ENCODE assay signal across 8 mouse cellular contexts in genomic region chr4:135898380-135899049, GRCm38 (mm10). TPM values are rescaled to one million over a fixed set of nuclear protein-coding genes. Genes with fewer than 3 reads are reported as not detected.
A peak's percentile ranks its signal among the peaks of the same experiment; 100 is the strongest.
DNase-seq lines count a peak whose midpoint lies in the region; ATAC-seq and TF ChIP-seq lines count a peak whose summit lies in the region.

No protein-coding gene starts in this region.

- no peak for TF ChIP-seq POLR2A in limb, embryonic 14.5 days (IDR thresholded peaks at IDR 0.05; ENCODE audit: borderline replicate concordance, extremely low read depth, insufficient read depth, insufficient read length)

- WGBS in limb, embryonic 14.5 days, result 64% methylated on average over 8 of the region's 9 CpGs
- WGBS in limb, embryonic 10.5 days, result 78% methylated on average over 9 of the region's 9 CpGs
- WGBS in heart, embryonic 12.5 days, result 24% methylated on average over 9 of the region's 9 CpGs

- no peaks in the 10 kb centered on the region for H3K36me3 ChIP-seq in limb, embryonic 14.5 days (ENCODE audit: control insufficient read depth, insufficient read depth, low read length)
- H3K36me3 ChIP-seq in limb, embryonic 10.5 days, result no peaks in the 10 kb centered on the region
- H3K36me3 ChIP-seq in heart, embryonic 12.5 days, result no peaks in the 10 kb centered on the region

- no peaks in the 10 kb centered on the region for H3K4me1 ChIP-seq in limb, embryonic 14.5 days (ENCODE audit: control insufficient read depth, insufficient read depth, low read length)
- H3K4me1 ChIP-seq in limb, embryonic 10.5 days, result peaks cover 6% of the 10 kb centered on the region; the same call in 1 of the 2 replicates
- H3K4me1 ChIP-seq in heart, embryonic 12.5 days (replicated peaks), result peaks cover 17% of the 10 kb centered on the region

- no peak for ATAC-seq in limb, embryonic 14.5 days (ENCODE audit: low FRiP score, low read depth)
- peak; percentile 82 for ATAC-seq in heart, embryonic 12.5 days (ENCODE audit: insufficient number of reproducible peaks, low FRiP score)

- H3K4me2 ChIP-seq in limb, embryonic 14.5 days (replicated peaks; ENCODE audit: low read depth, low read length, severe bottlenecking), result no peak overlapping the region
- peak overlapping the region; percentile 32; the same call in 1 of the 2 replicates for H3K4me2 ChIP-seq in heart, embryonic 12.5 days

- no peak overlapping the region for H3K4me3 ChIP-seq in limb, embryonic 14.5 days (replicated peaks; ENCODE audit: low read length)
- H3K4me3 ChIP-seq in limb, embryonic 10.5 days, result no peak overlapping the region
- no peak overlapping the region for H3K4me3 ChIP-seq in heart, embryonic 12.5 days

- H3K9ac ChIP-seq in limb, embryonic 14.5 days (ENCODE audit: low read depth, low read length, severe bottlenecking), result no peak overlapping the region
- 0 out of 2 replicates have a peak overlapping the region, but pooled peaks have one; percentile 36 for H3K9ac ChIP-seq in heart, embryonic 12.5 days

- DNase-seq in limb, embryonic 14.5 days (ENCODE audit: low spot score), result peak; percentile 35
- no peak for DNase-seq in limb, embryonic 10.5 days (ENCODE audit: low spot score)
- DNase-seq in lung, postnatal 4 days, result peak; percentile 71 to 74
- peak; percentile 65 for DNase-seq in thymus, postnatal 25 days
- DNase-seq in frontal cortex, adult 2 months (ENCODE audit: extremely low spot score in 1 of 2, low spot score in 1 of 2), result no peak
- no peak for DNase-seq in layer of hippocampus, adult 8-10 months (ENCODE audit: low spot score in 2 of 2)
- DNase-seq in gastrocnemius, adult 8-10 months (ENCODE audit: low spot score in 2 of 2), result no peak

- no peaks in the 10 kb centered on the region for H3K27me3 ChIP-seq in limb, embryonic 14.5 days (ENCODE audit: control insufficient read depth, insufficient read depth, low read length)
- H3K27me3 ChIP-seq in limb, embryonic 10.5 days (ENCODE audit: low read depth, poor library complexity, severe bottlenecking), result no peaks in the 10 kb centered on the region
- H3K27me3 ChIP-seq in heart, embryonic 12.5 days (replicated peaks), result no peaks in the 10 kb centered on the region; the same call in 1 of the 2 replicates

- H3K27ac ChIP-seq in limb, embryonic 14.5 days (replicated peaks; ENCODE audit: low read depth, low read length), result no peak overlapping the region
- H3K27ac ChIP-seq in limb, embryonic 10.5 days, result no peak overlapping the region
- peak overlapping the region; percentile 11 for H3K27ac ChIP-seq in heart, embryonic 12.5 days (ENCODE audit: poor library complexity, severe bottlenecking)

- no peaks in the 10 kb centered on the region for H3K9me3 ChIP-seq in limb, embryonic 14.5 days (ENCODE audit: control insufficient read depth, low read length)
- H3K9me3 ChIP-seq in limb, embryonic 10.5 days (replicated peaks), result 0 out of 2 replicates have a peak, but pooled peaks cover 2% of the 10 kb centered on the region
- H3K9me3 ChIP-seq in heart, embryonic 12.5 days (replicated peaks), result no peaks in the 10 kb centered on the region; the same call in 1 of the 2 replicates

RNA-seq across cellular contexts. Expression of gene Cnr2, which starts 3.3 kb away (rescaled TPM):
- polyA plus RNA-seq in limb, embryonic 14.5 days (2012; rRNA removed), result 0.70 TPM in 2 replicates
- 0.57 and 0.94 TPM in 2 replicates for polyA plus RNA-seq in limb, embryonic 14.5 days (2014; fragmentation: Nextera tagmentation; extraction: Ambion mirVana)
- polyA plus RNA-seq in limb, embryonic 10.5 days (2016; fragmentation: Nextera tagmentation; extraction: Ambion mirVana), result 0.38 and 0.53 TPM in 2 replicates
- 0.46 and 0.70 TPM in 2 replicates for polyA plus RNA-seq in heart, embryonic 12.5 days (2016; fragmentation: Nextera tagmentation; extraction: Ambion mirVana)
- polyA plus RNA-seq in frontal cortex, adult 2 months (2012; rRNA removed), result 0.11 and 0.14 TPM in 2 replicates
- under 1 TPM in 3 of 4 experiments, not detected in 1; 0.08 to 0.98 (median 0.92) TPM for total RNA-seq in layer of hippocampus, adult 8-10 months (2022)
- under 1 TPM in 3 of 4 experiments, not detected in 1; 0.05 to 0.11 (median 0.07) TPM for total RNA-seq in gastrocnemius, adult 8-10 months (2022)

RNA-seq across cellular contexts. Expression of gene Fuca1, which starts 22.0 kb away (rescaled TPM):
- 45.6 and 50.1 TPM in 2 replicates for polyA plus RNA-seq in limb, embryonic 14.5 days (2012; rRNA removed)
- polyA plus RNA-seq in limb, embryonic 14.5 days (2014; fragmentation: Nextera tagmentation; extraction: Ambion mirVana), result 80.8 and 92.8 TPM in 2 replicates
- polyA plus RNA-seq in limb, embryonic 10.5 days (2016; fragmentation: Nextera tagmentation; extraction: Ambion mirVana), result 42.5 and 52.3 TPM in 2 replicates
- polyA plus RNA-seq in heart, embryonic 12.5 days (2016; fragmentation: Nextera tagmentation; extraction: Ambion mirVana), result 36.4 and 41.7 TPM in 2 replicates
- polyA plus RNA-seq in frontal cortex, adult 2 months (2012; rRNA removed), result 40.4 and 42.3 TPM in 2 replicates
- total RNA-seq in layer of hippocampus, adult 8-10 months (2022), result 10 to 100 TPM; 51.2 to 73.5 (median 59.2) TPM
- 10 to 100 TPM; 14.8 to 28.3 (median 23.6) TPM for total RNA-seq in gastrocnemius, adult 8-10 months (2022)

RNA-seq across cellular contexts. Expression of gene Pnrc2, which starts 24.9 kb away (rescaled TPM):
- 105 and 106 TPM in 2 replicates for polyA plus RNA-seq in limb, embryonic 14.5 days (2012; rRNA removed)
- 165 and 178 TPM in 2 replicates for polyA plus RNA-seq in limb, embryonic 14.5 days (2014; fragmentation: Nextera tagmentation; extraction: Ambion mirVana)
- polyA plus RNA-seq in limb, embryonic 10.5 days (2016; fragmentation: Nextera tagmentation; extraction: Ambion mirVana), result 177 and 208 TPM in 2 replicates
- polyA plus RNA-seq in heart, embryonic 12.5 days (2016; fragmentation: Nextera tagmentation; extraction: Ambion mirVana), result 124 and 131 TPM in 2 replicates
- polyA plus RNA-seq in frontal cortex, adult 2 months (2012; rRNA removed), result 63.1 and 68.6 TPM in 2 replicates
- 10 to 100 TPM; 47.2 to 86.0 (median 47.7) TPM for total RNA-seq in layer of hippocampus, adult 8-10 months (2022)
- 10 to 100 TPM; 30.2 to 36.3 (median 32.7) TPM for total RNA-seq in gastrocnemius, adult 8-10 months (2022)

RNA-seq across cellular contexts. Expression of gene Srsf10, which starts 43.0 kb away (rescaled TPM):
- 139 and 145 TPM in 2 replicates for polyA plus RNA-seq in limb, embryonic 14.5 days (2012; rRNA removed)
- polyA plus RNA-seq in limb, embryonic 14.5 days (2014; fragmentation: Nextera tagmentation; extraction: Ambion mirVana), result 258 and 273 TPM in 2 replicates
- polyA plus RNA-seq in limb, embryonic 10.5 days (2016; fragmentation: Nextera tagmentation; extraction: Ambion mirVana), result 328 and 383 TPM in 2 replicates
- polyA plus RNA-seq in heart, embryonic 12.5 days (2016; fragmentation: Nextera tagmentation; extraction: Ambion mirVana), result 178 and 189 TPM in 2 replicates
- polyA plus RNA-seq in frontal cortex, adult 2 months (2012; rRNA removed), result 68.2 and 68.5 TPM in 2 replicates
- total RNA-seq in layer of hippocampus, adult 8-10 months (2022), result 10 to 100 TPM; 67.9 to 91.9 (median 79.9) TPM
- total RNA-seq in gastrocnemius, adult 8-10 months (2022), result 10 to 100 TPM; 14.3 to 27.1 (median 22.0) TPM

RNA-seq across cellular contexts. Expression of gene Hmgcl, which starts 47.7 kb away (rescaled TPM):
- polyA plus RNA-seq in limb, embryonic 14.5 days (2012; rRNA removed), result 60.8 and 69.7 TPM in 2 replicates
- 93.4 and 97.6 TPM in 2 replicates for polyA plus RNA-seq in limb, embryonic 14.5 days (2014; fragmentation: Nextera tagmentation; extraction: Ambion mirVana)
- polyA plus RNA-seq in limb, embryonic 10.5 days (2016; fragmentation: Nextera tagmentation; extraction: Ambion mirVana), result 68.4 and 78.9 TPM in 2 replicates
- polyA plus RNA-seq in heart, embryonic 12.5 days (2016; fragmentation: Nextera tagmentation; extraction: Ambion mirVana), result 70.4 and 74.5 TPM in 2 replicates
- polyA plus RNA-seq in frontal cortex, adult 2 months (2012; rRNA removed), result 56.1 and 56.2 TPM in 2 replicates
- 10 to 100 TPM; 34.6 to 39.1 (median 37.6) TPM for total RNA-seq in layer of hippocampus, adult 8-10 months (2022)
- total RNA-seq in gastrocnemius, adult 8-10 months (2022), result 10 to 100 TPM; 39.8 to 44.0 (median 42.0) TPM

Comparison
In these comparisons a context has a peak if more than half of its experiments do, and no peak if none do; other contexts are left out.
1. DNase-seq: peak in limb, embryonic 14.5 days (single experiment), lung, postnatal 4 days (2 of 2) and thymus, postnatal 25 days (single experiment); none in limb, embryonic 10.5 days (single experiment), frontal cortex, adult 2 months (0 of 2), layer of hippocampus, adult 8-10 months (0 of 2) and gastrocnemius, adult 8-10 months (0 of 2).